Mouse (Mus musculus): ENCODE measurements at regions not wholly inside any gene's neighbourhood (a gene's known extent, or its start where the extent isn't known, plus 50 kb on each side); places are given as distances from the start of the nearest gene placed in this dataset.

DNA sequence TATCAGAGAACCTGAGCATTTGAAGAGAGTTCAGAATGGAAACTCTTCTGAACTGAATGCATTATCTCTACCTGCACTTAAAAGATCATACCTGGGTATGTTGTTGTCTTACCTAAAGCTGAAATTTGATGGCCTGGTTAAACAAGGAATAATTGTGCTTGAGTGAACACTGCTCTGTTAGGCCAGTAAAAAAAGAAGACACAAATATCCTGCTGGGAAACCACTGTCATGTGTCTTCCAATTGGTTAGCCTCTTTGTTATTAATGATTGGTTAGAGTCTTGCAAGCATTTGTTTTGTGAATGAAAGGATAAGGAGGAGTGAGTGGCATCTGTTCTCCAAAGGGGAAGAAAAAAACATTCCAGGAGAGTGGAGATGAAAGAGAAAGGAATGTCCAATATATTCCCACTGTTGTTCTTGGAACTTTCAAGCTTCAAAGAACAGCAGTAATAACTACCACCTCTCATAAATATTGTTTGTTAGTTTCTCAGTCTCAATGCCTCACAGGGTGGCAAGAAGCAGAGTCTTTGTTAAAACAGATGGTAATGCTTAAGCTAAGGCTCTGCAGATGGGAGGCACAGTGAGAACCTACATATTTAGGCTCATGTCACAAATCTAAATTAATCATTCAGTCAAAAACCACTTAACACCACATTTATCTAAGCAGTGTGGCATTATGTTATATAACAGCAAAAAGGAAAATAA, 165.5 kb downstream of the Dsel start:
- no peak for DNase-seq (ENCODE audit: low read depth)

DNA sequence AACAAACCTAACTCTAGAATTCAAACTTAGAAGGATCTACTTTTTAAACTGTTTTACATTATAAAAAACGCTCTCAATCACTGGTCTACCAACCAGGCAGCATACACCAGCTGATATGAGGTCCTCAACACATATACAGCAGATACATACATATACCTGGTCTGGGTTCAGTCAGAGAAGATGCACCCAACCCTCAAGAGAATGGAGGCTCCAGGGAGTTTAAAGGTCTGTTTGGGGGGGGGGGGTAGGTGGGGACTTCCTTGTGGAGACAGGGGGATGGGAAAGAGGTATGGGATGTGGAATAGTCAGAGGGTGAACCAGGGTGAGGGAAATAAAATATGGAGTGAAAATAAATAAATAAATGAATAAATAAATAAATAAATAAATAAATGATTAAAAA, 203.8 kb downstream of the Dsel start:
- DNase-seq (ENCODE audit: low read depth): no peak

DNA sequence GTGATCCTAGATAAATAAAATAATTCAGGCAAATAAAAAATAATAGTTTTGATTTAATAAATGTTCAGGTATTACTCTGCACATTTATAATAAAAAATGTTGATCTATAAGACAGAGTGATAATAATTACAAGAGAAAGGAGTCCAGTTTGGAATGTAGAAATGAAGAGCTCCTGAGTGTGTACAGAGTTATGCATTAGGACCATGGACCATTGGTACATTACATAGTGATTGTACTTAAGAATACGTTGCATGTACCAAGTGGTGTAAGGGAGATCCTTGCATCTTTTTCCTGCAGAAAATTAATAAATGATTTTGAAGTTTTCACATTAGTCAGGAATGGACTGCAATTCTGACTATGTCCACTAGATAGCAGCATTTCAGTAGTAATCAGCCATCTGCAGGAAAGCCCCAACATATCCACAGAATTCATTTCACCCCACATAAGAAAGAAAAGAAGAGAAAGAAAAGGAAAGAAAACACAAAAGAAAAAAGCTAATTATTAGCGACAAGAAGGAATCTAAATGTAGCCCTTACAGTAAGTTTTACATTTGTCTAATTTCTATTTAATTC, 204.5 kb downstream of the Dsel start:
- DNase-seq (ENCODE audit: low read depth): peak; percentile 77

DNA sequence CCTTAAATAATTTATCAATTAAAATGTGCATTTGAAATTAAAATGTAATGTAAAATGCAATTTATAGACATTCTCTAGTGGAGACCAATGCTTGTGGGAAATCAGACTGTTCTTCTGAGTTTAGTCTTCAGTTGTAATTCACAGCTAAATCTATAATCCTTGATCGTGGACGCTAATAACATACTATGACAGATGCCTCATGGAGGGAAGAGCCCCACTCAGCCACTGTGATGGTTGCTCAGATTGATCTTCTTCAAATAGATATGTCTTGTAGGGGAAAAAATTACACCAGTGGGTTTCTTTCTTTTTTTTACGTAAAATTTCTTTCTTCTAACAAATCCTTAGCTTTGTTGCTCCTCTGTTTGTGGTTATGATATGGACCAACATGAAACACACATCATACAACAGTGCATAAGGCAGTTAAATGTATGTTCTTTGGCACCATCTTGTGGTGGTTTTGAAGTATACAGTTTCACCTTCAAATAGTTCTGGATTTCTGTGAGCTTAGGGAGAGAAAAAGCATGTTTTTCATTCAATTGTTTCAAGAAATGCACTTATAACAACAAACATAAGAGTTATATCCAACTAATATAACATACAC, 230.8 kb downstream of the Dsel start:
- peak; percentile 32 for DNase-seq (ENCODE audit: low read depth)

Data from NIH3T3 (cell line).